In genomic region chr12:85524859-85525495, GRCm38 (mm10) we compare ENCODE assay signal across 7 mouse cellular contexts. TPM values are rescaled to one million over a fixed set of nuclear protein-coding genes. Genes with fewer than 3 reads are reported as not detected.
DNase-seq lines count a peak whose midpoint lies in the region; ATAC-seq and TF ChIP-seq lines count a peak whose summit lies in the region.
"Not testable (repeated sequence)": the region's sequence is repeated elsewhere in the genome, so short reads cannot be mapped to it uniquely, and the experiment has no call there.

No protein-coding gene starts in this region.

- not testable (repeated sequence) for H3K9me3 ChIP-seq in ES-E14 (ENCODE audit: control insufficient read depth, insufficient read depth, low read depth, low read length); embryonic facial prominence, embryonic 15.5 days (replicated peaks); hindbrain, embryonic 12.5 days (replicated peaks); hindbrain, postnatal 0 days (ENCODE audit: low read length); limb, embryonic 10.5 days (replicated peaks); midbrain, embryonic 15.5 days; neural tube, embryonic 15.5 days (replicated peaks)

- H3K27me3 ChIP-seq in embryonic facial prominence, embryonic 15.5 days; hindbrain, embryonic 12.5 days; hindbrain, postnatal 0 days (ENCODE audit: insufficient read depth, low read length); limb, embryonic 10.5 days (ENCODE audit: low read depth, poor library complexity, severe bottlenecking); midbrain, embryonic 15.5 days (replicated peaks); neural tube, embryonic 15.5 days (replicated peaks): not testable (repeated sequence)

- H3K27ac ChIP-seq in ES-E14 (ENCODE audit: insufficient read depth, low read depth, low read length, poor library complexity, severe bottlenecking): peak overlapping the region; percentile 36; the same call in 1 of the 2 replicates
- H3K27ac ChIP-seq in embryonic facial prominence, embryonic 15.5 days (replicated peaks); hindbrain, embryonic 12.5 days: not testable (repeated sequence)
- H3K27ac ChIP-seq in hindbrain, postnatal 0 days: peak overlapping the region; percentile 66; the same call in 1 of the 2 replicates
- H3K27ac ChIP-seq in limb, embryonic 10.5 days: 0 out of 2 replicates have a peak overlapping the region, but pooled peaks have one; percentile 28
- peak overlapping the region; percentile 43 for H3K27ac ChIP-seq in midbrain, embryonic 15.5 days
- H3K27ac ChIP-seq in neural tube, embryonic 15.5 days (replicated peaks): peak overlapping the region; percentile 61; the same call in 1 of the 2 replicates

- not testable (repeated sequence) for TF ChIP-seq CTCF in hindbrain, postnatal 0 days (IDR thresholded peaks at IDR 0.05; ENCODE audit: low read depth)

- in situ Hi-C loops in ES-E14 (cut with MboI; ENCODE audit: low sequenced_read_pairs in 2 of 2, unreplicated experiment in 2 of 2): loop anchor here in 1 of 2 experiments (25.0 kb wide), 1 partner anchor 137 kb away; no protein-coding TSS in a partner anchor

- ATAC-seq in embryonic facial prominence, embryonic 15.5 days (ENCODE audit: insufficient number of reproducible peaks, low FRiP score, low TSS enrichment, low read depth): 0 out of 2 replicates have a peak, but pooled peaks have one; percentile 2
- not testable (repeated sequence) for ATAC-seq in hindbrain, embryonic 12.5 days (ENCODE audit: low FRiP score); midbrain, embryonic 15.5 days (replicated peaks); neural tube, embryonic 15.5 days (ENCODE audit: low FRiP score)
- peak; percentile 52; the same call in 1 of the 2 replicates for ATAC-seq in hindbrain, postnatal 0 days

- peaks cover 6 to 18% of the 10 kb centered on the region in 2 experiments for H3K4me1 ChIP-seq in ES-E14 (ENCODE audit: control insufficient read depth in 2 of 2, insufficient read depth in 2 of 2, low read length in 2 of 2, poor library complexity in 1 of 2)
- peaks cover 24% of the 10 kb centered on the region for H3K4me1 ChIP-seq in embryonic facial prominence, embryonic 15.5 days
- peaks cover 14% of the 10 kb centered on the region for H3K4me1 ChIP-seq in hindbrain, embryonic 12.5 days
- peaks cover 18% of the 10 kb centered on the region; the same call in 1 of the 2 replicates for H3K4me1 ChIP-seq in hindbrain, postnatal 0 days (ENCODE audit: insufficient read depth, low read length)
- peaks cover 28% of the 10 kb centered on the region for H3K4me1 ChIP-seq in limb, embryonic 10.5 days
- not testable (repeated sequence) for H3K4me1 ChIP-seq in midbrain, embryonic 15.5 days
- peaks cover 19% of the 10 kb centered on the region for H3K4me1 ChIP-seq in neural tube, embryonic 15.5 days

- H3K9ac ChIP-seq in ES-E14 (ENCODE audit: insufficient read depth, low read depth, low read length, poor library complexity, severe bottlenecking): peak overlapping the region; percentile 40; the same call in 1 of the 2 replicates
- not testable (repeated sequence) for H3K9ac ChIP-seq in embryonic facial prominence, embryonic 15.5 days; hindbrain, embryonic 12.5 days; hindbrain, postnatal 0 days (replicated peaks; ENCODE audit: low read length); midbrain, embryonic 15.5 days; neural tube, embryonic 15.5 days (replicated peaks)

- H3K36me3 ChIP-seq in ES-E14 (ENCODE audit: control insufficient read depth, insufficient read depth, low read length, poor library complexity, severe bottlenecking); embryonic facial prominence, embryonic 15.5 days; hindbrain, embryonic 12.5 days; hindbrain, postnatal 0 days (ENCODE audit: insufficient read depth, low read length); limb, embryonic 10.5 days; midbrain, embryonic 15.5 days (replicated peaks); neural tube, embryonic 15.5 days: not testable (repeated sequence)

- not testable (repeated sequence) for H3K4me2 ChIP-seq in embryonic facial prominence, embryonic 15.5 days (replicated peaks); midbrain, embryonic 15.5 days
- H3K4me2 ChIP-seq in hindbrain, embryonic 12.5 days (replicated peaks): 0 out of 2 replicates have a peak overlapping the region, but pooled peaks have one; percentile 11
- peak overlapping the region; percentile 30; the same call in 1 of the 2 replicates for H3K4me2 ChIP-seq in hindbrain, postnatal 0 days (ENCODE audit: low read depth, low read length)
- 0 out of 2 replicates have a peak overlapping the region, but pooled peaks have one; percentile 13 for H3K4me2 ChIP-seq in neural tube, embryonic 15.5 days

- DNase-seq in ES-E14 (ENCODE audit: low read depth, low spot score); limb, embryonic 10.5 days (ENCODE audit: low spot score): not testable (repeated sequence)
- DNase-seq in hindbrain, postnatal 0 days (ENCODE audit: low spot score): peak; percentile 21

- 0 out of 4 replicates have a peak overlapping the region, but pooled peaks of 1 of the 2 experiments have one; percentile 0 for H3K4me3 ChIP-seq in ES-E14 (ENCODE audit: insufficient read depth in 1 of 2, low read depth in 1 of 2, low read length in 2 of 2, poor library complexity in 1 of 2, severe bottlenecking in 1 of 2)
- H3K4me3 ChIP-seq in embryonic facial prominence, embryonic 15.5 days (replicated peaks); hindbrain, embryonic 12.5 days; hindbrain, postnatal 0 days (ENCODE audit: low read length); limb, embryonic 10.5 days; midbrain, embryonic 15.5 days; neural tube, embryonic 15.5 days (replicated peaks): not testable (repeated sequence)

- WGBS in embryonic facial prominence, embryonic 15.5 days: 46% methylated on average over 11 of the region's 11 CpGs
- 62% methylated on average over 11 of the region's 11 CpGs for WGBS in hindbrain, embryonic 12.5 days
- 46% methylated on average over 11 of the region's 11 CpGs for WGBS in hindbrain, postnatal 0 days
- 67% methylated on average over 11 of the region's 11 CpGs for WGBS in limb, embryonic 10.5 days
- WGBS in midbrain, embryonic 15.5 days: 62% methylated on average over 11 of the region's 11 CpGs
- 57% methylated on average over 11 of the region's 11 CpGs for WGBS in neural tube, embryonic 15.5 days

RNA-seq across cellular contexts. Expression of gene Fos, which starts 51.3 kb away (rescaled TPM):
- total RNA-seq in ES-E14 (2012; rRNA removed): 10.3 and 10.6 TPM in 2 replicates
- 22.7 and 23.9 TPM in 2 replicates for polyA plus RNA-seq in embryonic facial prominence, embryonic 15.5 days (2015; fragmentation: Nextera tagmentation; extraction: Ambion mirVana)
- polyA plus RNA-seq in hindbrain, embryonic 12.5 days (2016; fragmentation: Nextera tagmentation; extraction: Ambion mirVana): 2.4 and 2.7 TPM in 2 replicates
- total RNA-seq in hindbrain, postnatal 0 days (2014; rRNA removed): 20.7 and 23.4 TPM in 2 replicates
- polyA plus RNA-seq in hindbrain, postnatal 0 days (2015; fragmentation: Nextera tagmentation; extraction: Ambion mirVana): 12.1 and 13.5 TPM in 2 replicates
- polyA plus RNA-seq in limb, embryonic 10.5 days (2016; fragmentation: Nextera tagmentation; extraction: Ambion mirVana): 0.76 and 0.80 TPM in 2 replicates
- polyA plus RNA-seq in midbrain, embryonic 15.5 days (2015; fragmentation: Nextera tagmentation; extraction: Ambion mirVana): 1.4 and 1.6 TPM in 2 replicates
- polyA plus RNA-seq in neural tube, embryonic 15.5 days (2015; fragmentation: Nextera tagmentation; extraction: Ambion mirVana): 5.7 and 6.0 TPM in 2 replicates
